Mouse (Mus musculus) cerebellum, adult 2 months (tissue): ENCODE measurements at regions not wholly inside any gene's neighbourhood (a gene's known extent, or its start where the extent isn't known, plus 50 kb on each side); places are given as distances from the start of the nearest gene placed in this dataset.

Source experiments
- DNase-seq, 2 experiments: peaks; one replicate each; pipeline ENCODE4 v3.0.0; 2021
- H3K27ac ChIP-seq: fragments of 200-500 bp; 2 replicates; pipeline ENCODE4 v1.5.1; 2012; ENCODE audit warnings: low read length, control low read depth, inconsistent platforms; ENCODE audit not compliant: insufficient read depth
- H3K27me3 ChIP-seq: fragments of 200-500 bp; 2 replicates; pipeline ENCODE4 v1.6.1; 2012; ENCODE audit warnings: inconsistent platforms, mild to moderate bottlenecking, low read length, moderate library complexity; ENCODE audit not compliant: control insufficient read depth, insufficient read depth
- H3K4me1 ChIP-seq: fragments of 200-500 bp; 2 replicates; pipeline ENCODE4 v1.6.1; 2011; ENCODE audit warnings: low read length; ENCODE audit not compliant: control insufficient read depth, insufficient read depth
- H3K4me3 ChIP-seq: fragments of 200-500 bp; replicated peaks from 2 replicates; pipeline ENCODE3; 2011; ENCODE audit warnings: mild to moderate bottlenecking, low read depth, low read length, control low read depth; ENCODE audit not compliant: insufficient read depth
- CTCF ChIP-seq: fragments of 200-500 bp; IDR thresholded peaks from 2 replicates; pipeline ENCODE4 v1.5.1; 2011; ENCODE audit warnings: low read depth, mild to moderate bottlenecking, control low read depth, low read length, moderate library complexity, borderline replicate concordance; ENCODE audit not compliant: insufficient read depth
- POLR2A ChIP-seq: fragments of 200-500 bp; IDR thresholded peaks from 2 replicates; pipeline ENCODE4 v1.6.1; 2011; ENCODE audit warnings: low read length, control low read depth, borderline replicate concordance; ENCODE audit not compliant: insufficient read depth
- WGBS: fragments of 180-500 bp; shearing (Covaris S2); methylation state at CpG from one replicate; pipeline ENCODE4 v1.1.7; 2018; 5-methylcytosine and 5-hydroxymethylcytosine counted together

- Histone ChIP-seq H3K27me3 (no peaks in the 10 kb centered on the region), H3K4me3 (no peak overlapping the region), H3K4me1 (no peaks in the 10 kb centered on the region), H3K27ac (no peak overlapping the region)
- WGBS, result 93% methylated on average over 6 of the region's 6 CpGs
- DNase-seq, result no peak
- TF ChIP-seq POLR2A (no peak), CTCF (no peak)
Observed at GRCm38 (mm10) chr13:101095057-101095831, 262.0 kb upstream of the Slc30a5 start.

- TF ChIP-seq POLR2A, result no peak
- no peak for TF ChIP-seq CTCF
- no peaks in the 10 kb centered on the region for H3K4me1 ChIP-seq
- no peaks in the 10 kb centered on the region for H3K27me3 ChIP-seq
- WGBS, result 65% methylated on average over 10 of the region's 10 CpGs
- H3K27ac ChIP-seq, result no peak overlapping the region
- no peak for DNase-seq
- H3K4me3 ChIP-seq, result no peak overlapping the region
Observed at GRCm38 (mm10) chr13:101092743-101093131, 259.5 kb upstream of the Slc30a5 start.

DNA sequence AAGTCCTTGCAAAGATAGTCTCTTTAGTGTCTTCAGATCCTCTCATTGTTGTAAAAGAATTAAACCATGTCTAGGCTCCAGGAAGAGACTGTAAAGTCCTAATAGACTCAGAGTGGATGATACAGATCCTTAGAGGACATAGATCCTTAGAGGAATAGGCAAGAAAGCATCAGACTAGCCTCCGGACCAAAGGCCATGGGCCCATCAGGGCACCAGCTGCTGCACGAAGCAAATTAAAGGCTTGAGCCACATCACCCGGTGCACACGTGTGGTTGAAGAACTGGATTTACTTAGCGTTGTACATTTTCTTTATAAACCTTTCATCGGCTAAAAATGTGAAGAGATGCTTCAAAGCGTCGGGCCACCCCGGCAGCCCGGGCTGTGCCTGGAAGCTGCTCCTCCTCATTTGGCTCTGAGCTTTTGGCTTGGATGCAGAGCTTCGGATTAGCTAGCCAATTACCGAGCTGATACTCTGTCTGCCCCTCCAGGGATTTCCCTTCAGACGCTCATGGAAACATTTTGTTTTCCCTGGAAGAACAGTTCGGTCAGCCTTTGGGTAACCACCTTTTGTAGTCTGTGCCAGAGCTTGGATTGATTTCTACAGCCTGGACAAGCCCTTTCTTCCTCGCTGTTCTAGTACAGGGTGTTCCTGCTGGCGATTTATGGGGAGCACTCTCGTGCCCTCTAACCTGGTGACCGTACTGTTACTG, 259.0 kb upstream of the Slc30a5 start:
- WGBS, result 12% methylated on average over 18 of the region's 18 CpGs
- Histone ChIP-seq H3K27me3 (no peaks in the 10 kb centered on the region), H3K4me3 (peak overlapping the region; percentile 20), H3K4me1 (no peaks in the 10 kb centered on the region), H3K27ac (no peak overlapping the region)
- TF ChIP-seq CTCF, result no peak
- TF ChIP-seq POLR2A, result no peak
- DNase-seq, result peak; percentile 61 to 75

DNA sequence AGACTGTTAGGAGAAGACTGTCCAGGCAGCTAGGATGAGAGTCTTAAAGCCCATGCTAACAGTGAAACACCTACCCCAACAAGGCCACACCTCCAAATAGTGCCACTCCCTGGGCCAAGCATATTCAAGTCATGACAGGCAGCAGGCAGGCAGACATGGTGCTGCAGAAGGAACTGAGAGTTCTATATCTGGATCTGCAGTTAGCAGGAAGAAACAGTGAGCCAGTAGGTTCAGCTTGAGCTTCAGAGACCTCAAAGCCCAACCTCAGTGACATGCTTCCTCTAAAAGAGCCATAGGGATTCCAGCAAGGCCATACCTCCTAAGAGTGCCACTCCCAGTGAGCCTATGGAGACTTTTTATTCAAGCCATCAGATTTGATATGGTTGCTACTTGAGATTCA, 252.0 kb upstream of the Slc30a5 start:
- no peak for DNase-seq
- Histone ChIP-seq H3K27ac (no peak overlapping the region), H3K4me3 (no peak overlapping the region), H3K27me3 (no peaks in the 10 kb centered on the region), H3K4me1 (no peaks in the 10 kb centered on the region)
- TF ChIP-seq POLR2A (no peak), CTCF (no peak)

DNA sequence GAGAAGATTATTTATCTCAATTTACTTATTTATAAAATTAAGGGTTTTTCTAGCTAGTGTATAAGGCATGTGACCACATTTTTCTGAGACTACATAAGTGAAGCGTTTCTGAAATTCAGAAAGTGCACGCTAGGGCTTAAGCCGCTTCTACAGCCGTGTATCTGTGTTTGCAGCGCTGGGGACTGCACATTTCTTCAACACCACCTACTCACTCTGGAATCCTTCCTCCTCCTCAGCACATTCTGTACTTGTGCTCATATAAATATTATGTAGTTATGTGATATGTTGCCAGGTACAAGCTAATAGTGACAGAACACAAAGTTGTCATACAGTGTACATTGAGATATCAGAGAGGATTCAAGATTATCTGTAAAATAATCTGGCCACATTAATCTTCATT, 251.0 kb upstream of the Slc30a5 start:
- Histone ChIP-seq H3K4me3 (no peak overlapping the region), H3K27me3 (no peaks in the 10 kb centered on the region), H3K4me1 (no peaks in the 10 kb centered on the region), H3K27ac (no peak overlapping the region)
- DNase-seq, result no peak
- TF ChIP-seq POLR2A, result no peak
- TF ChIP-seq CTCF, result no peak
- WGBS, result 96% methylated on average over 5 of the region's 5 CpGs

GRCm38 (mm10) chr13:101083416-101083815, 250.2 kb upstream of the Slc30a5 start:
- Histone ChIP-seq H3K4me3 (no peak overlapping the region), H3K27ac (no peak overlapping the region), H3K27me3 (no peaks in the 10 kb centered on the region), H3K4me1 (no peaks in the 10 kb centered on the region)
- no peak for TF ChIP-seq POLR2A
- no peak for TF ChIP-seq CTCF
- WGBS, result 77% methylated on average over 1 of the region's 1 CpGs
- no peak for DNase-seq

- Histone ChIP-seq H3K4me1 (no peaks in the 10 kb centered on the region), H3K27me3 (no peaks in the 10 kb centered on the region), H3K27ac (no peak overlapping the region), H3K4me3 (no peak overlapping the region)
- TF ChIP-seq CTCF, result peak; percentile 42; the same call in 1 of the 2 replicates
- no peak for TF ChIP-seq POLR2A
- WGBS, result 29% methylated on average over 6 of the region's 6 CpGs
- no peak for DNase-seq
Observed at GRCm38 (mm10) chr13:101068489-101068888, 235.3 kb upstream of the Slc30a5 start.

DNA sequence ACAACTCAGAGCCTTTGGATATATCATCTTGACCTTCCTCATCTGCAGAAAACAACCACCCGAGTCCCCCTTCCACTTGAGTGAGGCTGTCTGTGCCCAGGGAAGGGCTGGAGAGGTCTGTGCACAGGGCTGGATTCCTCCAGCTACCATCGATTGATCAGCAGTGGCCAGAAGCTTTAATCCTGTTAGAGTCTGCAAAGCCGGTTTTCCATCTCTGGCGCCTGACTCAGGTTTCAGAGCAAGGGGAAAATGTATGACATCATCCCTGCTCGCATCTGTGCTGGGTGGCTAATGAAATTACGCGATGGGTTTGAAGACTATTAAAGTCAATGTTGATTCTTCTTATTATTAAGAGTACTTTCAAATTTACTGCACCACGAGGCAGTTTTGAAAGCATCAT, 229.4 kb upstream of the Slc30a5 start:
- no peak for TF ChIP-seq CTCF
- TF ChIP-seq POLR2A, result no peak
- Histone ChIP-seq H3K4me3 (no peak overlapping the region), H3K27me3 (no peaks in the 10 kb centered on the region), H3K27ac (no peak overlapping the region), H3K4me1 (no peaks in the 10 kb centered on the region)
- no peak for DNase-seq
- WGBS, result 74% methylated on average over 8 of the region's 8 CpGs
